Mouse (Mus musculus) yolk sac, embryonic 10.5 days (tissue): ENCODE results near the gene Fgf7.

Experiments
- DNase-seq: peaks from one replicate; pipeline ENCODE4 v3.0.0-alpha.2; 2017; ENCODE audit warnings: low spot score

Fgf7 gene

DNA sequence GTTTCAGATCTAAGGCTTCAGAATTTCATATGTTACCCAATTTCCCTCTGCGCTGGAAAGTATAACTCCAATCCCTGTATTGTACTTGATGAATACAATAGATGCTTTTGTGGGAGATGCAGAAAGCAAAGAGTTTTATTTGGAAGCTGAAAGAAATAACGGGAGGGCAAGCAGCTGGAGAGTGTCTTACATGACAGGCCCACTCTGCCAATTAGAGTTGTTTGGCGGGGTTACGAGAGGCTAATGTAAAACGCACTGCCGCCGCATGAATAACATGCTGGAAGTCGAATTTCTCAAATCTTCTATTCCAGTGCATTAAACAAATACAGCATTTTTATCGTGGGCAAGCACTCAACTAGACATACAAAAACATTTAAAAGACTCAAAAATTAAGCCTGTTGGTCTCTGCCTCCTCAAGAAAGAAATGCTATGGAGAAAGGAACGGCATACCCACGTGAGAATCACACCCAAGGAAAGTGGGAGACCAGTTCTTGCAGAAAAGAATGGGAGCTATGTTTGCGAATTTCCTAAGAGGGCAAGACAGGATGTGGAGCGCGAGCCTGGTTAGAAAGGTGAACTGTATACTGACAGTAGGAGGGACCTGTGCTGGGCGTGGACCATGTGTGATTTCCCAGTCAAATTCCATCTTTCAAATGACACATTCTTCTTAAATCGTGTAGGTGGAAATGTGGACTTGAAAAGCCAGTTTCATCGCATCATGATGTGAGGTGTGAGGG, 26.7 kb downstream of the Fgf7 start:
- no peak for DNase-seq

GRCm38 (mm10) chr2:126062876-126063275, 28.4 kb downstream of the Fgf7 start:
- no peak for DNase-seq

DNA sequence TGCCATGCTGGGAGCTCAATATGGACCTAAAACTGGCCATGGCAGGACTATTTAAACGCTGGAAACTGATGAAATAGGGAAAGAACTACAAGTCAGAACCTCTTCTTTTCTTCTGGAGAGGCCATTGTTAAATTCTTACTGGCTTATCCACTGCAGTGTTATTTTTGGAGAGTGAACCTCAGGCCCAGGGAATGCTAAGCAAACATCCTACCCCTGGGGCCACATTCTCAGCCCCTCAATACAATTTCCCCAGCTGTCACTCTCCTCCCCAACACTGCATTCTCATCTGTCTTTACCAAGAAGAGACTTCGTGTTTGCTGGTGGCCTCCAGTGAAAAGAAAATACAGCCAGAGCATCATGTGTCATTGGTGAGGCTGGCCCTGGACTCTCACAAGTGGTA, 30.4 kb downstream of the Fgf7 start:
- no peak for DNase-seq

- no peak for DNase-seq
These were observed 30.9 kb downstream of the Fgf7 start for GRCm38 (mm10) chr2:126065303-126065856.

- no peak for DNase-seq
These were observed 35.3 kb downstream of the Fgf7 start for GRCm38 (mm10) chr2:126069740-126070139.

DNA sequence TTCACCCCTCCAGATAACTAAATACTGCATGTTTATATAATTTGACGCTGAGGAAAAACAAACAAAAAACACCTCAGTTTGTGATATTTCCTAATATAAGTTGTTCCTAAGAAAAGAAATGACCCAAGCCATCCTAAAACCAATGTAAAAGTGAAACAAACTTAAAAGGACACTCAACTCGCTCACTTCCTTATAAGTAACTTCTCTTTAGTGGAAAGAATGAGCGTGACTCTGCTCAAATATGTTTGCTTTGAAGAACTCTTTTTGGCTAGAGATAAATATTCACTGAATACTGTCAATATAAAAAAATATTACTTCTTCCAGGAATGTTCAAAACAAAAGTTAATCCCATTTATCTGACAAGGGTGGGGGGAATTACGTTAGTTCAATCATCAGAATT, 39.3 kb downstream of the Fgf7 start:
- no peak for DNase-seq

DNA sequence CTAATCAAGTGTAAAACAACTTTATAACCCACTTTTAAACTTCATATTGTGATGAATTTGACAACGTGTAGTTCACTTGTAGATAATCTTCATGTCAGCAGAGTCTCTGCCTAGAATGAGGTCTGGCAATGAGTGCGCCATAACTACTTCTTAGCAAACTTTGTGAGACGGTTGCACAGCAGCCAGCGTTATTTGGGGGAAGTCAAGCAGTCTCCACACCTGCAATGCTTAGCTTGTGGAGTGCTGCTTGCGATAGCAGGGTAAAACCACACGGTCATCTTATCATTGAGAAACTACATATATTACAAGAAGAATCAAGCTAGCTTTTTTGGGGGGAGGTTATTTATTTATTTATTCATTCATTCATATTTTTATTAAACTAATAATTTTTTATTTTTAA, 42.0 kb downstream of the Fgf7 start:
- DNase-seq, result no peak

- DNase-seq, result no peak
These were observed 44.6 kb downstream of the Fgf7 start for GRCm38 (mm10) chr2:126079086-126079485.

DNA sequence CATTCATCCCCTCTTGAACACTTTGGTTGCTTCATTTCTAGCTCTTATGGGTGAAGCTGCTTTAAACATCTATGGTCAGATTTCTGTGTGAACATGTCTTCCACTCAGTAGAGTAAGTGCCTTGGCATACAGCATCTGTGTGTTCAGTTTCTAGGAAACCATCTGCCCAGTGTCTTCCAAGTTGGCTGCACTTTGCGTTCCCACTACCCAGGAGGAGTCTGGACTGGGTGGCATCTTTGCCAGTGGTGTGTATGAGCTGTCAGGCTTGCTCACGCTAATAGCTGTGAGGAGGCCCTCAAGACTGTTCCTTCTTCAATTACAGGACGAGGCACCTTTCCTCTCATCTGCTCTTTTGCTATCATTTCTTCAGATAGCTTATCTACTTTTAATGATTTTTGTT, 49.9 kb downstream of the Fgf7 start:
- no peak for DNase-seq

- DNase-seq, result no peak
These were observed 51.7 kb downstream of the Fgf7 start for GRCm38 (mm10) chr2:126086187-126086586.

- DNase-seq, result no peak
These were observed 56.0 kb downstream of the Fgf7 start for GRCm38 (mm10) chr2:126090432-126090831.

- DNase-seq, result no peak
These were observed 60.2 kb downstream of the Fgf7 start for GRCm38 (mm10) chr2:126094616-126095015.
